Mouse (Mus musculus) neural tube, embryonic 12.5 days (tissue): ENCODE measurements around the gene Arhgef1. TPM values are rescaled to one million over a fixed set of nuclear protein-coding genes. Genes with fewer than 3 reads are reported as not detected.
A peak's percentile ranks its signal among the peaks of the same experiment; 100 is the strongest.

Experiments
- ATAC-seq: fragments of 200-750 bp; cut with Nextera tagmentation; 2 replicates; pipeline ENCODE4 v1.8.0; 2017; ENCODE audit warnings: low read depth, mild to moderate bottlenecking, moderate TSS enrichment, moderate library complexity; ENCODE audit not compliant: low FRiP score
- H3K27ac ChIP-seq: fragments of 300-500 bp; sonication (generic); 2 replicates; pipeline ENCODE4 v1.5.1; 2016
- H3K27me3 ChIP-seq: fragments of 300-500 bp; sonication (generic); replicated peaks from 2 replicates; pipeline ENCODE4 v1.6.1; 2016; ENCODE audit warnings: mild to moderate bottlenecking
- H3K36me3 ChIP-seq: fragments of 300-500 bp; sonication (generic); 2 replicates; pipeline ENCODE4 v1.6.1; 2016; ENCODE audit warnings: mild to moderate bottlenecking
- H3K4me1 ChIP-seq: fragments of 300-500 bp; sonication (generic); 2 replicates; pipeline ENCODE4 v1.6.1; 2016
- H3K4me2 ChIP-seq: fragments of 300-500 bp; sonication (generic); replicated peaks from 2 replicates; pipeline ENCODE4 v1.6.1; 2016; ENCODE audit warnings: mild to moderate bottlenecking
- H3K4me3 ChIP-seq: fragments of 300-500 bp; sonication (generic); 2 replicates; pipeline ENCODE4 v1.5.1; 2016
- H3K9ac ChIP-seq: fragments of 300-500 bp; sonication (generic); 2 replicates; pipeline ENCODE4 v1.6.1; 2016; ENCODE audit warnings: mild to moderate bottlenecking
- H3K9me3 ChIP-seq: fragments of 300-500 bp; sonication (generic); 2 replicates; pipeline ENCODE4 v1.6.1; 2016; ENCODE audit warnings: mild to moderate bottlenecking
- WGBS: fragments of 180-500 bp; shearing (Covaris S2); methylation state at CpG from one replicate; pipeline ENCODE4 v1.1.7; 2016; 5-methylcytosine and 5-hydroxymethylcytosine counted together
- polyA plus RNA-seq: library from polyadenylated mRNA; unstranded; fragments of >200 nt; fragmentation: Nextera tagmentation; extraction: Ambion mirVana; gene quantifications from 2 replicates; pipeline ENCODE4 v1.2.1, GENCODE M21; 2016

The Arhgef1 gene
- 84.4 and 89.5 TPM in 2 replicates for polyA plus RNA-seq

DNA sequence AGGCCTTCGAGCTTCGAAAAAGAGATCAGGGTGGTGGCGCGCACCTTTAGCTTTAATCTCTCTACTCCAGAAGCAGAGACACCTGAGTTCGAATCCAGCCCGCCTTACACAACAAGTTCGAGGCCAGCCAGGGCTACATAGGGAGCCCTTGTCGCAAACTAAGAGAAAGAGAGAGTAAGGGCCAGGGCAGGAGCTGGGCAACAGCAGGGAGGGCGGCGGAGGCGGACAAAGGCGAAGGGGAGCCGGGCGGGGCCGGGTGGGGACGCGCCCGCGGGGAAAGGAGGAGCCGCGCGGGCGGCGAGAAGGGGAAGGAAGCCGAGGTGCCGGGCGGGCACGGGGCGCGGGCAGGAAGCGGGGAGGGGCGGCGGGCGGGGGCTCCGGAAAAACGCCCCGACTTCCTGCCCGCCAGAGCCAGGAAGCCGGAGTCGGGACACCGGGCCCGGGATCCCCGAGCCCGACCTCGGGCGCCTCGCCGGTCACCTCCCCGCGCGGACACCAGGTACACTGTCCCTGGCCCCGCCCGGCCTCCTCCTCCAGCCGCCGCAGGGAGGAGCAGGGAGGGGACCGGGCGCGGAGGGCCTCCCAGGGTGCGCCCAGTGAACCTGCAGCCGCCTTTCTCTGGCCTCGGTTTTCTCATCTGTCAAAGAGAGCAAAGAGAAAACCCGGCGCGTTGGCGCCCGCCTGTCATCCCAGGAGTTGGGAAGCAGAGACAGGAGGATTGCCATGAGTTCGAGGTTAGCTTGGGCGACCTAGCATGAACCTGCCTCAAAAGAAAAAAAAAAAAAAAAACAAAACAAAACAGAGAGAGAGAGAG, at the start of gene Arhgef1:
TSS of gene Arhgef1 (plus strand) at position 283 of the 814 bp plus-strand sequence.
- peak within 1 kb of the TSS; percentile 63 for H3K4me3 ChIP-seq
- no peaks in the 10 kb centered on the region for H3K27me3 ChIP-seq

GRCm38 (mm10) chr7:24853233-24853563, 49.5 kb upstream of the Arhgef1 start:
- Histone ChIP-seq H3K36me3 (no peaks in the 10 kb centered on the region), H3K4me1 (no peaks in the 10 kb centered on the region), H3K9ac (no peak overlapping the region), H3K4me3 (no peak overlapping the region), H3K27ac (no peak overlapping the region), H3K4me2 (no peak overlapping the region), H3K9me3 (no peaks in the 10 kb centered on the region), H3K27me3 (no peaks in the 10 kb centered on the region)
- no peak for ATAC-seq

More for the DNA sequence above, at the start of gene Arhgef1:
- Histone ChIP-seq H3K4me2 (peak within 1 kb of the TSS; percentile 65), H3K27ac (peak within 1 kb of the TSS; percentile 57; the same call in 1 of the 2 replicates), H3K4me1 (peaks cover 33% of the 10 kb centered on the region), H3K9ac (peak within 1 kb of the TSS; percentile 74), H3K36me3 (peaks cover 2% of the 10 kb centered on the region; the same call in 1 of the 2 replicates), H3K9me3 (no peaks in the 10 kb centered on the region)
- ATAC-seq = no peak
- WGBS = 6% methylated on average over 61 of the region's 68 CpGs

DNA sequence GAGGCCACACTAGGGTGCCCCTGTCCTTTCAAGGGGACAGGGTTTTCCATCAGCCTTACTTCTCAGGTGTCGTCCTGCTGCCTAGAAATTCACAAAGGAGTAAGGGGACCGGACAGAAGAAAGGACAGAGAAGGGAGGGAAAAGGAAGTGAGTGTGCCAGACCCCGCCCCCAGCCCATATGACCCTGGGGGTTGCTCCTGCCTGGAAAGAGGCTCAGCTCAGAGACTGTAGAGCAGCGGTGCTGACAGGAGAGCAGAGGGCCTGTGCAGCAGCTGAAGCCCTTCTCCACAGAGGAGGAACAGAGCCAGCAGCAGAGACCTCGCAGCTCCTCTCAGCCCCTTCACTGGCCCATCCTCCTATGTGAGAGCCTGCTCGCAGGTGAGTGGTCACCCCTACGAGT, 49.0 kb upstream of the Arhgef1 start:
- no peak overlapping the region for H3K4me2 ChIP-seq
- H3K27ac ChIP-seq = no peak overlapping the region
- H3K9me3 ChIP-seq = no peaks in the 10 kb centered on the region
- no peak for ATAC-seq
- H3K4me3 ChIP-seq = no peak overlapping the region
- H3K9ac ChIP-seq = no peak overlapping the region
- WGBS = 43% methylated on average over 7 of the region's 7 CpGs
- H3K36me3 ChIP-seq = no peaks in the 10 kb centered on the region
- H3K27me3 ChIP-seq = no peaks in the 10 kb centered on the region
- no peaks in the 10 kb centered on the region for H3K4me1 ChIP-seq

DNA sequence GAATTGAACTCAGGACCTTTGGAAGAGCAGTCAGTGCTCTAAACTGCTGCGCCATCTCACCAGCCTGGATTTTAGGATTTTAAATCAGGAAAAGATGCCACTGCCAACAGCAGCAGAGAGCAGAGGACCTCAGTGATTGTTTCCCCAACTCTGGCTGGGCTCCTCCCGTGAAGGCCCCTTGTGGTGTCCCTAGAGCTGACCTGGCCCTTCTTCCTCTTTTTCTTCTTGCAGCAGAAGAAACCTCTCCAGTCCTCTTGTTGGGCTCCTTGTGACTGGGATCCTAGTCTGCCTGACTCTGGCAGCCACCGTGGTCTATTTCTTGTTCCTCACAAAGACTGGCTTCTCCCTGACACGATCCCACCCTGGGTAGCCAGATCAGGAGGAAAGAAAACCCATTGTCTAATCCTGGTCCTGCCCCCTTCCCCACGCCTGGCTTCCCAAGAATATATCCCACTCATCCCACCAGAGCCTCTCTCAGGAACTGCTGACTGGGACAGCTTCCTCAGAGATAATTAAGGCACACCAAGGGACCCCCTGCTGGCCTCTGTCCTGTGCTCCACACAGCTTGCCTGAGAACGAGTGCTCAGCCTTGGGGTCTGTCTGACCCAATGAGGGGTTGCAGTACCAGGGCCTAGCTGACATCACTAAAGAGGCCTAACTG, 46.1 kb upstream of the Arhgef1 start:
- WGBS = 37% methylated on average over 6 of the region's 6 CpGs
- ATAC-seq = no peak
- Histone ChIP-seq H3K4me3 (no peak overlapping the region), H3K9me3 (no peaks in the 10 kb centered on the region), H3K27ac (no peak overlapping the region), H3K36me3 (no peaks in the 10 kb centered on the region), H3K4me2 (no peak overlapping the region), H3K9ac (no peak overlapping the region), H3K27me3 (no peaks in the 10 kb centered on the region), H3K4me1 (no peaks in the 10 kb centered on the region)

DNA sequence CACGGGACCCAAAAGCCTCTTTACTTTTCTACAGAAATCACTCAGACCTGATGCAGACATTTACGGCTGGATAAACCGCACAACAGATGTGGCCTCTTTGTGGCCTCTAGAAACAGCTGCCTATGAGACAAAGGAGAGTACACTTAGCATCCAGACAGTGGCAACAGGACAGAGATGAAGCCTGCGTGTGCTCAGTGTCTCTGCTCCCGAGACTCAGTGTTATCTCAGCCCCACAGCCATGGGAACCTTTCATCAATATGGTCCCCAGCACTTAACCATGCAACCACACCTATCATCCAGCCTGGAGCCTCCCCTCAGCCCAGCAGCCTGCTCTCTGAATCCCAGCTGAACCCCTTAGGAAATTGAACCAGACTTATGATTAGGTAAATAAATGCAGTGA, 43.5 kb upstream of the Arhgef1 start:
- 66% methylated on average over 5 of the region's 5 CpGs for WGBS
- no peaks in the 10 kb centered on the region for H3K27me3 ChIP-seq
- H3K9ac ChIP-seq = no peak overlapping the region
- no peaks in the 10 kb centered on the region for H3K9me3 ChIP-seq
- no peak overlapping the region for H3K4me2 ChIP-seq
- no peak overlapping the region for H3K4me3 ChIP-seq
- H3K4me1 ChIP-seq = no peaks in the 10 kb centered on the region
- H3K36me3 ChIP-seq = no peaks in the 10 kb centered on the region
- H3K27ac ChIP-seq = no peak overlapping the region
- no peak for ATAC-seq

DNA sequence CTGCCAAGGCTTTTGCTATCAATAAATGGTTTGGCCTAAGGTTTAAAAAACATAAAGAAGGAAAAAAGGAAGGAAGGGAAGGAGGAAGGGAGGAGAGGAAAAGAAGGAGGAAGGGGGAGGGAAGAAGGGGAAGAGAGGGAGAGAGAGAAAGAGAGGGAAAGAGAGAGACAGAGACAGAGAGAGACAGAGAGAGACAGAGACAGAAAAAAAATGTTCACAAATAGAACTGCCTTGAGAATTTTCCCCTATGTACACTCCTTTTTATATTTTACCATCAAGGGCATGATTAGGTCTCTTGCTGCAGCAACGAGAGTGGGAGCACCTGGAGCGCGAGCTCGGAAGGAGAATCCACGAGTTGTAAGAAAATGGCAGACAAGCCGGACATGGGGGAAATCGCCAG, 40.8 kb upstream of the Arhgef1 start, which contains the start of gene Gm9844:
TSS of gene Gm9844 (plus strand) at position 301 of the 400 bp plus-strand sequence.
- no peaks in the 10 kb centered on the region for H3K27me3 ChIP-seq
- no peak for ATAC-seq
- no peak within 1 kb of the TSS for H3K9ac ChIP-seq
- 88% methylated on average over 7 of the region's 7 CpGs for WGBS
- no peaks in the 10 kb centered on the region for H3K9me3 ChIP-seq
- H3K36me3 ChIP-seq = no peaks in the 10 kb centered on the region
- H3K4me1 ChIP-seq = no peaks in the 10 kb centered on the region
- no peak within 1 kb of the TSS for H3K4me3 ChIP-seq
- H3K27ac ChIP-seq = no peak within 1 kb of the TSS
- H3K4me2 ChIP-seq = no peak within 1 kb of the TSS

GRCm38 (mm10) chr7:24862853-24863252, 39.9 kb upstream of the Arhgef1 start:
- Histone ChIP-seq H3K27ac (no peak overlapping the region), H3K9ac (no peak overlapping the region), H3K36me3 (no peaks in the 10 kb centered on the region), H3K4me2 (no peak overlapping the region), H3K27me3 (no peaks in the 10 kb centered on the region), H3K4me1 (no peaks in the 10 kb centered on the region), H3K4me3 (no peak overlapping the region), H3K9me3 (no peaks in the 10 kb centered on the region)
- no peak for ATAC-seq
- 93% methylated on average over 4 of the region's 4 CpGs for WGBS

DNA sequence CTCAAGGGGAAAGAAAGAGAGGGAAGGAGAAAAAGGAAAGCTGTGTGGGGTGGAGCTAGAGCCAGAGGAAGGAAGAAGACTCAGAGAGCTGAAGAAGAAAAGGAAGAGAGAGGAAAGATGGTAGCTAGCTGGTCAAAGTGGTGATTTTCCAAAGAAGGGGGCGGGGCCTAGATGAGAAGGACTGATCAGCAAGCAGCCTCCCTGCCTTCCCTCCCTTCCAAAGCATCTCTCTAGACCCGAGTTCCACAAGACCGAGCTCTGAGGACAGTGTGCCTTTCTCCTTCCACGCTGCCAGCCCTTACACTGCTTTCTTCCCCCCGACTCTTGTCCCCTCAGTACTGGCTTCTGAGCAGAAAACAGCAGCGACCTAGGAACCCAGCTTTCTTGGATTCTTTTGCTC, 38.6 kb upstream of the Arhgef1 start:
- Histone ChIP-seq H3K9ac (no peak overlapping the region), H3K36me3 (no peaks in the 10 kb centered on the region), H3K4me3 (no peak overlapping the region), H3K4me1 (no peaks in the 10 kb centered on the region), H3K9me3 (no peaks in the 10 kb centered on the region), H3K27ac (no peak overlapping the region), H3K27me3 (no peaks in the 10 kb centered on the region), H3K4me2 (no peak overlapping the region)
- no peak for ATAC-seq
- WGBS = 38% methylated on average over 6 of the region's 6 CpGs

DNA sequence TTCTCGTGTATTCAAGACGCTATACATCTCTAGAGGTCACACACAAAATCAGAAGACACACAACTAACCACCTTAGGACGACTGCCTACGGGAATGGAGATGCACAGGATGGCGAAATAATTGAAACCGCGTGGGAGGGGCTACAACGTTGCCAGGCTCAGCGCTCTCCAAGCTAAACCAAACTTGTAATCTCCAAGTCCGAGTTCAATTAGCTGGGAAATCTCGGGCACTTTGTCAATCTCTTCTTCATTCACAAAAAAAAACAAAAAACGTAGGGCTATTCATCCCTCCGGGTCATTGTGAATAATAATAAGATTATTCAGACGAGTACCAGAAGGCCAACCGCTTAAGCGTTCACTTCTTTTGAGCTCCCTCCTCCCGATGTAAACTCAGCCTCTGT, 33.6 kb upstream of the Arhgef1 start:
- ATAC-seq = no peak
- Histone ChIP-seq H3K4me1 (no peaks in the 10 kb centered on the region), H3K36me3 (no peaks in the 10 kb centered on the region), H3K9me3 (peaks cover 5% of the 10 kb centered on the region; the same call in 1 of the 2 replicates), H3K9ac (no peak overlapping the region), H3K4me2 (no peak overlapping the region), H3K27me3 (0 out of 2 replicates have a peak, but pooled peaks cover 6% of the 10 kb centered on the region), H3K27ac (no peak overlapping the region), H3K4me3 (no peak overlapping the region)
- WGBS = 59% methylated on average over 17 of the region's 17 CpGs

DNA sequence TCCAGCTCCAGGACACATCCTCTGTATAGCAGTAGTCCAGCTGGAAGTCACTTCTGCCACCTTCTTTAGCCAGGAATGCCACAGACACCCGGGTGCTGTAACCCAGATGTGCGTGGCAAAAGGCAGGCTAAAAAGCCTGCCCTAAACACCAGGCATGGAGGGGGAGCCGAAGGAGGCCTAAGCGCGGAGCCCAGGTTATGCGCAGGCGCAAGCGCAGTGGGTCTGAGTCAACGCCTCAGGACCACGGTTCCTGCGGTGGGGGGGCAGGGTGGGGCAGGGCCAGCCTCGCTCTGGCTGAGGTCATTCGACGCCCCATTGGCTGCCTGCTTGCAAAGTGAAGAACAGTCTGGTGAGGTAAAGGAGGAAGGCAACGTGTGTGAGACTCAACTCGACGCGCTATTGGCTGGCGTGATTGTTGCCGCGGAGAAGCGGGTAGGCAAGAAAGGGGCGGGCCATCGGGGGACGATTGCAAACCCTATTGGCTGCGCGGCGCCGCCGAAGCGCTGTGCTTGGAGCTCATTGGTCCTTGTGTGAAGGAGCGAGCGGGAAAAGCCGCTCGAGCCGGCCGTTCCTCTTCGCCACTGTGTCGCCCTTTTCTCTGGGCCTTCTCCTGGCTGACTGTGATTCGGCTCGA, 33.1 kb upstream of the Arhgef1 start, which contains the start of the genes Lypd4 and Dmrtc2:
TSS of gene Lypd4 (minus strand) at position 410 of the 634 bp plus-strand sequence.
TSS of gene Dmrtc2 (plus strand) at position 526 of the 634 bp plus-strand sequence.
- Histone ChIP-seq H3K9ac (no peak within 1 kb of the TSS), H3K4me2 (no peak within 1 kb of the TSS)
- ATAC-seq = no peak

DNA sequence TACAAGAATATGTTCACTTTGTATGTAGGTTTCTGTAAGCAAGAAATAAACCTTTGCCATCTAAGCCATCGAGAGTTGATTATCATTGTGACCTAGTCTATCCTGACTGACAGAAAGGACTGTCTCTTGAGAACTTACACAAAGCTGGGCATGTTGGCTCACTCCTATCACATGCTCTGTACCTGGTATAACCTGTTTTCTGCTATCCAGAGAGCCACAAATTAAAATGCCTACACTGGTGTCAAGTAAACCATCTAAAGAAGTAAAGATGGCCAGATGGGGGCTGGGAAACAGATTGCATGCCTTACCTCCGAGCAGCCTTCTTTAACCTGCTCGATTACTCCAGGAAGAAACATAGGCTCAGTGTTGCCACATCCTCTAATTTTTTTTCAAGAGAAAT, 25.1 kb upstream of the Arhgef1 start:
- Histone ChIP-seq H3K4me2 (no peak overlapping the region), H3K4me3 (no peak overlapping the region)
- WGBS = 87% methylated on average over 3 of the region's 3 CpGs

More for the DNA sequence above, 33.1 kb upstream of the Arhgef1 start, which contains the start of the genes Lypd4 and Dmrtc2:
- Histone ChIP-seq H3K9me3 (peaks cover 5% of the 10 kb centered on the region; the same call in 1 of the 2 replicates), H3K27ac (no peak within 1 kb of the TSS), H3K4me1 (no peaks in the 10 kb centered on the region), H3K27me3 (0 out of 2 replicates have a peak, but pooled peaks cover 6% of the 10 kb centered on the region), H3K4me3 (no peak within 1 kb of the TSS), H3K36me3 (no peaks in the 10 kb centered on the region)
- 52% methylated on average over 41 of the region's 41 CpGs for WGBS

DNA sequence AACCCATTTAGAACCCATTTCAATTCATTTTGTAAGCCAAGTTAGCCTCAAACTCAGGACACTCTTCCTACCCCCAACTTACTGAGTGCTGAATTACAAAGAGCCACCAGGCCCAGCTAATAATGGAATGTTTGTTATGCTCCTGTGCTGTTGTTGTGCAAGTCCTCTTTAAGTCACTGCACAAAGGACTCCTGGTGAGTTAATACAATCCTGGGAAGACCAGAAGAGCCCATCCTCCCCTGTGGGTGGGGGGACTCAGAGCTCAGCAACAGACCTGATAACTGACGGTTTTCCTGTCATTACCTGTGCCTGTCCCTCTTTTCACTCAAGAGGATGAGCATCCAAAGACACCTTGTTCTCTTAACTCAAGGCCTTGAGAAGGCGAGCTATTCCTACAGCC, 23.1 kb upstream of the Arhgef1 start:
- no peaks in the 10 kb centered on the region for H3K9me3 ChIP-seq
- no peak for ATAC-seq
- WGBS = 9% methylated on average over 2 of the region's 2 CpGs
- no peak overlapping the region for H3K4me3 ChIP-seq
- no peaks in the 10 kb centered on the region for H3K36me3 ChIP-seq
- H3K27me3 ChIP-seq = 0 out of 2 replicates have a peak, but pooled peaks cover 3% of the 10 kb centered on the region
- no peaks in the 10 kb centered on the region for H3K4me1 ChIP-seq
- no peak overlapping the region for H3K4me2 ChIP-seq
- H3K27ac ChIP-seq = no peak overlapping the region
- H3K9ac ChIP-seq = no peak overlapping the region

More for the DNA sequence above, 25.1 kb upstream of the Arhgef1 start:
- Histone ChIP-seq H3K27me3 (0 out of 2 replicates have a peak, but pooled peaks cover 3% of the 10 kb centered on the region), H3K36me3 (no peaks in the 10 kb centered on the region), H3K27ac (no peak overlapping the region), H3K9ac (no peak overlapping the region), H3K9me3 (no peaks in the 10 kb centered on the region), H3K4me1 (no peaks in the 10 kb centered on the region)
- ATAC-seq = no peak
